Mouse (Mus musculus): ENCODE results near the gene Hadha. TPM values are rescaled to one million over a fixed set of nuclear protein-coding genes. Genes with fewer than 3 reads are reported as not detected.
A peak's percentile ranks its signal among the peaks of the same experiment; 100 is the strongest.

Gene Hadha
- polyA plus RNA-seq, 1 experiment from 2014 or later: 156 TPM

DNA sequence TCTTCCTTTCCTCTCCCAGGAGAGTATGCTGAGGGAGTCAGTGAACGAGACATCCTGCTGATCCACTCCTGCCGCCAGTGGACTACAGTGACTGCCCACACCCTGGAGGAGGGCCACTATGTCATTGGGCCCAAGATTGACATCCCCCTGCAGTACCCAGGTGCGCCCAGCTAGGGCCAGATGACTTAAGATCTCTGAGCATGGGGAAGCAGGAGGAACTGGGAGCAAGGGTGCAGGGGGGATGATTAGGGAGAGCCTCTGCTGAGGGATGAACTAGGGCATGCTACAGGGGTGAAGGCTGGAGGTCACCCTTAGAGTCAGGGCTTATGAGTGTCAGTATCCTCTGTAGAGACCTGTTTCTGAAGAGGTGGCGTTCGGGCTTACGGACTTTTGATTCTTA is 46.7 kb downstream of the Hadha start:
- H3K4me2 ChIP-seq: no peak overlapping the region
- H3K27me3 ChIP-seq: peaks cover 77% of the 10 kb centered on the region
- no peak overlapping the region for H3K27ac ChIP-seq
- 73% methylated on average over 6 of the region's 6 CpGs for WGBS
- no peaks in the 10 kb centered on the region for H3K9me3 ChIP-seq (replicated peaks)
- no peak for ATAC-seq (replicated peaks; ENCODE audit: low FRiP score)
- no peaks in the 10 kb centered on the region for H3K36me3 ChIP-seq
- H3K4me1 ChIP-seq: peaks cover 66% of the 10 kb centered on the region
- no peak overlapping the region for H3K9ac ChIP-seq
- H3K4me3 ChIP-seq (replicated peaks): no peak overlapping the region

- H3K4me2 ChIP-seq: 0 out of 2 replicates have a peak overlapping the region, but pooled peaks have one; percentile 4
- no peaks in the 10 kb centered on the region for H3K9me3 ChIP-seq (replicated peaks)
- H3K4me3 ChIP-seq (replicated peaks): no peak overlapping the region
- WGBS: 10% methylated on average over 5 of the region's 5 CpGs
- no peak overlapping the region for H3K27ac ChIP-seq
- no peaks in the 10 kb centered on the region for H3K36me3 ChIP-seq
- peaks cover 77% of the 10 kb centered on the region for H3K27me3 ChIP-seq
- H3K9ac ChIP-seq: no peak overlapping the region
- H3K4me1 ChIP-seq: peaks cover 66% of the 10 kb centered on the region
- ATAC-seq (replicated peaks; ENCODE audit: low FRiP score): no peak
These were observed 47.3 kb downstream of the Hadha start for GRCm38 (mm10) chr5:30107611-30108041.

DNA sequence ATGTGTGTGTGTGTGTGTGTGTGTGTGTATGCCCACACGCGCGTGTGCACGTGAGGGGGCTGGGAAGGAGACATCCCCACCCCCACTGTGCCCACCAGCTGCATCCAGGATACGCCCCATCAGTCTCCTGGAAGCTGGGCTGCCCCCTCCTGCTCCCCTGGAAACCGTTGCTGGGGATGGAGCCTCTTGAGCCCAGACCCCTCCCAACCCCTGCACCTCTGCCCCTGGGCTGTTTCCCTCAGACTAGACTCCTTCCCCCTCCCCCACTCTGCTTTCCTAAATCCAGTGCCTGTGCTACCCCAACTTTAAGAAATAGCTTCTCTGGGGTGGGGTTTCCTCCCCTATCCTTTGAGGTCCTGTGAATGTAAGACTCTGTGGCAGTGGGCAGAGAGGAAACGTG is 47.8 kb downstream of the Hadha start:
- H3K9me3 ChIP-seq (replicated peaks): no peaks in the 10 kb centered on the region
- no peak overlapping the region for H3K27ac ChIP-seq
- WGBS: 6% methylated on average over 7 of the region's 7 CpGs
- no peaks in the 10 kb centered on the region for H3K36me3 ChIP-seq
- H3K27me3 ChIP-seq: peaks cover 72% of the 10 kb centered on the region
- H3K4me1 ChIP-seq: peaks cover 66% of the 10 kb centered on the region
- H3K9ac ChIP-seq: no peak overlapping the region
- H3K4me2 ChIP-seq: 0 out of 2 replicates have a peak overlapping the region, but pooled peaks have one; percentile 4
- H3K4me3 ChIP-seq (replicated peaks): no peak overlapping the region
- no peak for ATAC-seq (replicated peaks; ENCODE audit: low FRiP score)

GRCm38 (mm10) chr5:30106756-30107155 is 48.2 kb downstream of the Hadha start:
- no peaks in the 10 kb centered on the region for H3K36me3 ChIP-seq
- H3K4me3 ChIP-seq (replicated peaks): no peak overlapping the region
- no peak overlapping the region for H3K9ac ChIP-seq
- no peak overlapping the region for H3K27ac ChIP-seq
- H3K9me3 ChIP-seq (replicated peaks): no peaks in the 10 kb centered on the region
- peaks cover 65% of the 10 kb centered on the region for H3K4me1 ChIP-seq
- 14% methylated on average over 2 of the region's 2 CpGs for WGBS
- H3K4me2 ChIP-seq: 0 out of 2 replicates have a peak overlapping the region, but pooled peaks have one; percentile 4
- no peak for ATAC-seq (replicated peaks; ENCODE audit: low FRiP score)
- H3K27me3 ChIP-seq: peaks cover 68% of the 10 kb centered on the region

GRCm38 (mm10) chr5:30105668-30106300 is 49.2 kb downstream of the Hadha start, which contains the start of gene 3110082J24Rik:
TSS of gene 3110082J24Rik (minus strand) at chr5:30106086.
- Histone ChIP-seq H3K36me3 (no peaks in the 10 kb centered on the region), H3K9ac (peak within 1 kb of the TSS; percentile 35), H3K27ac (no peak within 1 kb of the TSS), H3K4me1 (peaks cover 55% of the 10 kb centered on the region), H3K9me3 (replicated peaks) (no peaks in the 10 kb centered on the region), H3K4me3 (replicated peaks) (peak within 1 kb of the TSS; percentile 50), H3K27me3 (peaks cover 61% of the 10 kb centered on the region), H3K4me2 (peak within 1 kb of the TSS; percentile 95)
- no peak for ATAC-seq (replicated peaks; ENCODE audit: low FRiP score)
- 2% methylated on average over 29 of the region's 29 CpGs for WGBS

- H3K36me3 ChIP-seq: no peaks in the 10 kb centered on the region
- peak within 1 kb of the TSS; percentile 95 for H3K4me2 ChIP-seq
- no peak within 1 kb of the TSS for H3K27ac ChIP-seq
- no peaks in the 10 kb centered on the region for H3K9me3 ChIP-seq (replicated peaks)
- peak; percentile 23; the same call in 1 of the 2 replicates for ATAC-seq (replicated peaks; ENCODE audit: low FRiP score)
- peaks cover 59% of the 10 kb centered on the region for H3K27me3 ChIP-seq
- WGBS: 1% methylated on average over 65 of the region's 65 CpGs
- peak within 1 kb of the TSS; percentile 35 for H3K9ac ChIP-seq
- peak within 1 kb of the TSS; percentile 50 for H3K4me3 ChIP-seq (replicated peaks)
- peaks cover 48% of the 10 kb centered on the region for H3K4me1 ChIP-seq
These were observed 49.9 kb downstream of the Hadha start, which contains the start of gene Garem2 for GRCm38 (mm10) chr5:30104841-30105667. TSS of gene Garem2 (plus strand) at chr5:30105161.

DNA sequence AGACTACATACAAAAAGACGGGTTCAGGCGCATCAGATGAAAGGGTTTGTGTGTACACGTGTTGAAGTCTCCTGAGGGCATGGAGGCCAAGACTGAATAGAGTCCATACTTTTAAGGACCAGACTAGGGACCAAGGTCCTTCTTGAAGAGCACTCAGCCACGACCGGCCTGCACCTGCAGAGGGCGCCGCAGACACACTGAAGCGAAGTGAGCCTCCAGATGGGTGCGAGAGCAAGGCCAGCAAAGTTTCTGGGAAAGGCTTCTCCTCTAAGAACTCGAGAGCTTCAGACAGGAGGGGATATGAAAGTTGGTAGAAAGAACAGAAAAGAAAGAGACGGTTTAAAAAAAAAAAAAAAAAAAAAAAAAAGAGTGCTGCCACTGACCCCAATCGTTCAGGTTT is 50.6 kb downstream of the Hadha start:
- Histone ChIP-seq H3K27ac (no peak overlapping the region), H3K9ac (no peak overlapping the region), H3K4me2 (peak overlapping the region; percentile 95), H3K4me1 (peaks cover 41% of the 10 kb centered on the region), H3K9me3 (replicated peaks) (no peaks in the 10 kb centered on the region), H3K4me3 (replicated peaks) (peak overlapping the region; percentile 50), H3K36me3 (no peaks in the 10 kb centered on the region), H3K27me3 (peaks cover 55% of the 10 kb centered on the region)
- ATAC-seq (replicated peaks; ENCODE audit: low FRiP score): no peak
- 3% methylated on average over 11 of the region's 12 CpGs for WGBS

- no peak overlapping the region for H3K27ac ChIP-seq
- no peak overlapping the region for H3K4me3 ChIP-seq (replicated peaks)
- no peak overlapping the region for H3K4me2 ChIP-seq
- H3K4me1 ChIP-seq: peaks cover 41% of the 10 kb centered on the region
- no peaks in the 10 kb centered on the region for H3K9me3 ChIP-seq (replicated peaks)
- H3K36me3 ChIP-seq: no peaks in the 10 kb centered on the region
- H3K9ac ChIP-seq: no peak overlapping the region
- no peak for ATAC-seq (replicated peaks; ENCODE audit: low FRiP score)
- peaks cover 53% of the 10 kb centered on the region for H3K27me3 ChIP-seq
- WGBS: 81% methylated on average over 3 of the region's 3 CpGs
These were observed 51.6 kb downstream of the Hadha start for GRCm38 (mm10) chr5:30103340-30103739.

DNA sequence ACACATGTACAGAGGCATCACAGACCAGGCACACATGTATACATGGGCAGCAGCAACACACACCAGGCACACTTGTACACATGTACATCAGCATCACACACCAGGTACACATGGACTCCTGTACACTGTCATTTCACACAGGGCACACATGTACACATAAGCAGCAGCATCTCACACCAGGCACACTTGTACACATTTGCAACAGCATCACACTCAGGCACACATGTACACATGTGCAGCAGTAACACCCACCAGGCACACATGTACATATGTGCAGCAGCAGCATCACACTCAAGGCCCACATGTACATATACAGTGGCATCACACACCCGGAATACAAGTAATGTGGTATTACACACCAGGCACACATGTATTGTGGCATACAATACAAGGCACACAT is 56.7 kb downstream of the Hadha start:
- Histone ChIP-seq H3K9ac (no peak overlapping the region), H3K4me2 (no peak overlapping the region), H3K27ac (no peak overlapping the region), H3K27me3 (peaks cover 6% of the 10 kb centered on the region), H3K9me3 (replicated peaks) (no peaks in the 10 kb centered on the region), H3K4me1 (no peaks in the 10 kb centered on the region), H3K36me3 (no peaks in the 10 kb centered on the region), H3K4me3 (replicated peaks) (no peak overlapping the region)
- ATAC-seq (replicated peaks; ENCODE audit: low FRiP score): no peak
- 94% methylated on average over 1 of the region's 1 CpGs for WGBS

GRCm38 (mm10) chr5:30095731-30096130 is 59.2 kb downstream of the Hadha start:
- Histone ChIP-seq H3K4me3 (replicated peaks) (no peak overlapping the region), H3K9me3 (replicated peaks) (no peaks in the 10 kb centered on the region), H3K4me2 (no peak overlapping the region), H3K9ac (no peak overlapping the region), H3K36me3 (no peaks in the 10 kb centered on the region), H3K4me1 (no peaks in the 10 kb centered on the region), H3K27me3 (no peaks in the 10 kb centered on the region), H3K27ac (no peak overlapping the region)
- WGBS: 72% methylated on average over 6 of the region's 6 CpGs
- no peak for ATAC-seq (replicated peaks; ENCODE audit: low FRiP score)

DNA sequence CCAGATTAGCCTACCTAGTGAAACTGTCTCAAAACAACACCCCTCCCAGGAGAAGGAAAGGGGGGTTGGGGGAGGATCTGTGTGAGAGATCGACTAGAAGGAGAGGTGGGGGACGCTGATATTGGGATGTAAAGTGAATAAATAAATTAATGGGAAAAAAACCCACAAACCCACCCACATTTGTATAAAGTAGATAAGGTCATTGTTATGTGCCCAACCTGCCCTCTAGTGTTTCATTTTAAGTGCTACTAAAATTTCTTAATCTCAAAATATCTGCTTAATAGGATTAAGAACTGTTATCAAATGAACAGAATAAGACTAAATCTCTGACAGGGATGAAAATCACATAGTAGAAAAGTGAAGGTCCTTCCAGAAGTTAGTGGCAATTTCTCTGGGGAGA is 60.6 kb downstream of the Hadha start:
- Histone ChIP-seq H3K27ac (no peak overlapping the region), H3K36me3 (no peaks in the 10 kb centered on the region), H3K4me2 (no peak overlapping the region), H3K4me1 (no peaks in the 10 kb centered on the region), H3K9ac (no peak overlapping the region), H3K9me3 (replicated peaks) (no peaks in the 10 kb centered on the region), H3K27me3 (no peaks in the 10 kb centered on the region), H3K4me3 (replicated peaks) (no peak overlapping the region)
- no peak for ATAC-seq (replicated peaks; ENCODE audit: low FRiP score)
- WGBS: 58% methylated on average over 2 of the region's 2 CpGs

- H3K36me3 ChIP-seq: no peaks in the 10 kb centered on the region
- H3K4me2 ChIP-seq: no peak overlapping the region
- H3K9me3 ChIP-seq (replicated peaks): no peaks in the 10 kb centered on the region
- no peak for ATAC-seq (replicated peaks; ENCODE audit: low FRiP score)
- WGBS: 59% methylated on average over 13 of the region's 13 CpGs
- no peak overlapping the region for H3K9ac ChIP-seq
- H3K4me1 ChIP-seq: no peaks in the 10 kb centered on the region
- no peak overlapping the region for H3K27ac ChIP-seq
- no peaks in the 10 kb centered on the region for H3K27me3 ChIP-seq
- H3K4me3 ChIP-seq (replicated peaks): no peak overlapping the region
These were observed 62.3 kb downstream of the Hadha start for GRCm38 (mm10) chr5:30092701-30093100.
